Mouse (Mus musculus) embryonic fibroblast, embryonic 13.5 days (primary cell): ENCODE results near the gene Cacng2. TPM values are rescaled to one million over a fixed set of nuclear protein-coding genes. Genes with fewer than 3 reads are reported as not detected.

ENCODE experiments used
- H3K27ac ChIP-seq: 2 replicates; pipeline ENCODE4 v1.5.1; 2012; ENCODE audit warnings: low read length, control low read depth, inconsistent platforms; ENCODE audit not compliant: insufficient read depth
- H3K4me1 ChIP-seq: 2 replicates; pipeline ENCODE4 v1.6.1; 2011; ENCODE audit warnings: low read length; ENCODE audit not compliant: control insufficient read depth, insufficient read depth
- H3K4me3 ChIP-seq: 2 replicates; pipeline ENCODE4 v1.5.1; 2011; ENCODE audit warnings: mild to moderate bottlenecking, control low read depth, low read length; ENCODE audit not compliant: insufficient read depth
- CTCF ChIP-seq: IDR thresholded peaks from 2 replicates; pipeline ENCODE4 v1.5.1; 2011; ENCODE audit warnings: mild to moderate bottlenecking, control low read depth, low read length, moderate library complexity, borderline replicate concordance; ENCODE audit not compliant: insufficient read depth
- POLR2A ChIP-seq: IDR thresholded peaks from 2 replicates; pipeline ENCODE4 v1.6.1; 2011; ENCODE audit warnings: low read depth, mild to moderate bottlenecking, control low read depth, low read length, moderate library complexity
- polyA plus RNA-seq: library from polyadenylated mRNA; stranded (reverse); fragments of >200 nt; gene quantifications from 2 replicates; pipeline ENCODE4 v1.2.4, GENCODE M21; 2011; ENCODE audit warnings: low read depth; ENCODE audit not compliant: missing spikeins, insufficient read length

Cacng2 gene
- polyA plus RNA-seq, 1 experiment: not detected

- no peak overlapping the region for H3K27ac ChIP-seq
- TF ChIP-seq POLR2A: no peak
- no peak for TF ChIP-seq CTCF
- no peaks in the 10 kb centered on the region for H3K4me1 ChIP-seq
- no peak overlapping the region for H3K4me3 ChIP-seq
These were observed 28.7 kb upstream of the Cacng2 start for GRCm38 (mm10) chr15:78148565-78148964.

- TF ChIP-seq CTCF (no peak), POLR2A (no peak)
- H3K27ac ChIP-seq: no peak overlapping the region
- no peak overlapping the region for H3K4me3 ChIP-seq
- H3K4me1 ChIP-seq: no peaks in the 10 kb centered on the region
These were observed 20.4 kb upstream of the Cacng2 start for GRCm38 (mm10) chr15:78140226-78140625.

GRCm38 (mm10) chr15:78134606-78135005, 14.8 kb upstream of the Cacng2 start:
- TF ChIP-seq POLR2A (no peak), CTCF (no peak)
- H3K4me1 ChIP-seq: no peaks in the 10 kb centered on the region
- H3K27ac ChIP-seq: no peak overlapping the region
- no peak overlapping the region for H3K4me3 ChIP-seq

- Histone ChIP-seq H3K4me1 (no peaks in the 10 kb centered on the region), H3K4me3 (no peak overlapping the region), H3K27ac (no peak overlapping the region)
- no peak for TF ChIP-seq POLR2A
- TF ChIP-seq CTCF: no peak
These were observed 13.6 kb upstream of the Cacng2 start for GRCm38 (mm10) chr15:78133389-78133788.

- Histone ChIP-seq H3K27ac (no peak overlapping the region), H3K4me3 (no peak overlapping the region), H3K4me1 (no peaks in the 10 kb centered on the region)
- TF ChIP-seq CTCF: no peak
- TF ChIP-seq POLR2A: no peak
These were observed 580 bp downstream of the Cacng2 start for GRCm38 (mm10) chr15:78119248-78119647.

GRCm38 (mm10) chr15:78118275-78118995, 1.4 kb downstream of the Cacng2 start:
- Histone ChIP-seq H3K4me1 (no peaks in the 10 kb centered on the region), H3K4me3 (no peak overlapping the region), H3K27ac (no peak overlapping the region)
- no peak for TF ChIP-seq POLR2A
- TF ChIP-seq CTCF: no peak

- no peak overlapping the region for H3K4me3 ChIP-seq
- no peaks in the 10 kb centered on the region for H3K4me1 ChIP-seq
- no peak overlapping the region for H3K27ac ChIP-seq
- no peak for TF ChIP-seq POLR2A
- TF ChIP-seq CTCF: no peak
These were observed 2.1 kb downstream of the Cacng2 start for GRCm38 (mm10) chr15:78117731-78118130.

- H3K27ac ChIP-seq: no peak overlapping the region
- TF ChIP-seq CTCF (no peak), POLR2A (no peak)
- H3K4me1 ChIP-seq: no peaks in the 10 kb centered on the region
- H3K4me3 ChIP-seq: no peak overlapping the region
These were observed 2.9 kb downstream of the Cacng2 start for GRCm38 (mm10) chr15:78116936-78117335.

- Histone ChIP-seq H3K27ac (no peak overlapping the region), H3K4me1 (no peaks in the 10 kb centered on the region)
- no peak for TF ChIP-seq CTCF
These were observed 3.6 kb downstream of the Cacng2 start for GRCm38 (mm10) chr15:78116244-78116643.

GRCm38 (mm10) chr15:78099516-78099915, 20.3 kb downstream of the Cacng2 start:
- H3K4me1 ChIP-seq: no peaks in the 10 kb centered on the region

More at GRCm38 (mm10) chr15:78116244-78116643, 3.6 kb downstream of the Cacng2 start:
- no peak overlapping the region for H3K4me3 ChIP-seq

More at GRCm38 (mm10) chr15:78099516-78099915, 20.3 kb downstream of the Cacng2 start:
- H3K4me3 ChIP-seq: no peak overlapping the region
- H3K27ac ChIP-seq: no peak overlapping the region
- no peak for TF ChIP-seq CTCF
- no peak for TF ChIP-seq POLR2A
